Mouse (Mus musculus) neural tube, embryonic 15.5 days (tissue): ENCODE results near the gene Prss22. TPM values are rescaled to one million over a fixed set of nuclear protein-coding genes. Genes with fewer than 3 reads are reported as not detected.

ENCODE experiments used
- ATAC-seq: fragments of 200-750 bp; cut with Nextera tagmentation; 2 replicates; pipeline ENCODE4 v1.8.0; 2017; ENCODE audit warnings: mild to moderate bottlenecking, moderate TSS enrichment, moderate library complexity; ENCODE audit not compliant: low FRiP score
- H3K27ac ChIP-seq: fragments of 300-500 bp; sonication (generic); replicated peaks from 2 replicates; pipeline ENCODE4 v1.5.1; 2015; ENCODE audit warnings: mild to moderate bottlenecking, inconsistent platforms
- H3K27me3 ChIP-seq: fragments of 300-500 bp; sonication (generic); replicated peaks from 2 replicates; pipeline ENCODE4 v1.6.1; 2015; ENCODE audit warnings: inconsistent platforms
- H3K36me3 ChIP-seq: fragments of 300-500 bp; sonication (generic); 2 replicates; pipeline ENCODE4 v1.6.1; 2015; ENCODE audit warnings: inconsistent platforms
- H3K4me1 ChIP-seq: fragments of 300-500 bp; sonication (generic); 2 replicates; pipeline ENCODE4 v1.6.1; 2015; ENCODE audit warnings: inconsistent platforms
- H3K4me2 ChIP-seq: fragments of 300-500 bp; sonication (generic); 2 replicates; pipeline ENCODE4 v1.6.1; 2015; ENCODE audit warnings: inconsistent platforms, mild to moderate bottlenecking, moderate library complexity
- H3K4me3 ChIP-seq: fragments of 300-500 bp; sonication (generic); replicated peaks from 2 replicates; pipeline ENCODE4 v1.5.1; 2015; ENCODE audit warnings: mild to moderate bottlenecking, inconsistent platforms
- H3K9ac ChIP-seq: fragments of 300-500 bp; sonication (generic); replicated peaks from 2 replicates; pipeline ENCODE4 v1.6.1; 2015; ENCODE audit warnings: mild to moderate bottlenecking, inconsistent platforms
- H3K9me3 ChIP-seq: fragments of 300-500 bp; sonication (generic); replicated peaks from 2 replicates; pipeline ENCODE4 v1.6.1; 2016; ENCODE audit warnings: inconsistent platforms
- WGBS: fragments of 180-500 bp; shearing (Covaris S2); methylation state at CpG from one replicate; pipeline ENCODE4 v1.1.7; 2015; ENCODE audit warnings: mixed read lengths; 5-methylcytosine and 5-hydroxymethylcytosine counted together
- polyA plus RNA-seq: library from polyadenylated mRNA; unstranded; fragments of >200 nt; fragmentation: Nextera tagmentation; extraction: Ambion mirVana; gene quantifications from 2 replicates; pipeline ENCODE4 v1.2.1, GENCODE M21; 2015

Gene Prss22
- not detected in 2 replicates for polyA plus RNA-seq

DNA sequence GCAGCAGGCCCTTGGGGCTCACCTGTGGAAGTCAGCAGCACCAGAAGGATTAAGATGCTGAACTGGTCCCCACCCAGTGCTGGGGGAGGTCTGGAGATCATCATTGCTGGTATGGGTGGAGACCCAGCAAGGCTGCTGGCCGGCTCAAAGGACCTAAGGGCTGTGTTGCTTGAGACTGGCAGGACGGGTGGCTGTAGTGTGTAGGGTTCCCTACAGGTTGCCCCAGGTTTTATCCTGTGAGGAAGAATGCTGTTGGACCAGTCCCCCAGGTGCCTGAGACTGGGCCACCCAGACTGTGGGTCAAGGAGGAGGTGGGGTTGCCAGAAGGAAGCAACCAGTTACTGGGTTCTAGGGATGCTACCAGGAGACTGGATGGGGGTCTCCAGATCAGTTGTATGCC is at the start of gene Prss22:
TSS of gene Prss22 (minus strand) at position 200 of the 400 bp plus-strand sequence.
- Histone ChIP-seq H3K9me3 (no peaks in the 10 kb centered on the region), H3K27ac (no peak within 1 kb of the TSS), H3K4me2 (no peak within 1 kb of the TSS), H3K36me3 (no peaks in the 10 kb centered on the region), H3K4me3 (no peak within 1 kb of the TSS), H3K4me1 (peaks cover 10% of the 10 kb centered on the region), H3K27me3 (0 out of 2 replicates have a peak, but pooled peaks cover 3% of the 10 kb centered on the region), H3K9ac (no peak within 1 kb of the TSS)
- no peak for ATAC-seq
- WGBS: 67% methylated on average over 2 of the region's 2 CpGs

DNA sequence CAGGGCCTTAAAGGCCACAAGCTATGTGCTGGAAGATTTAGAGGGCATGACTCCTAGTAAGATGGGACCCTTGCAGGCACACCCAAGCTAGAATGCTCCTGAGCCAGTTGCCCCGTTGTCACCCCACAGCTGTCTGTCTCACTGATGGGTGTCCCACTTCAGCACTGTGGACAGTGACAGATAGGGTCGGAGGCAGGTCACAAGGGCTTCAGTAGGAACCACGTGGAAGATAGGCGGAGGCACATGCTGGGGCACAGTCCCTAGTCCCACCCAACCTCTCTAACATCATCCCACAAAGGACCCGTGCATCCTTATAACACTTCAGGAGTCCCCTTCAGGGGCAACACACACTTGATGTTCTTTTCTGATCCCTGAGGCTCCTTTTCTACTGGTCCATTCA is 48.1 kb upstream of the Prss22 start:
- H3K4me2 ChIP-seq: no peak overlapping the region
- no peak overlapping the region for H3K27ac ChIP-seq
- H3K4me3 ChIP-seq: no peak overlapping the region
- H3K27me3 ChIP-seq: no peaks in the 10 kb centered on the region
- WGBS: 56% methylated on average over 5 of the region's 5 CpGs
- no peak for ATAC-seq
- peaks cover 39% of the 10 kb centered on the region for H3K36me3 ChIP-seq
- H3K4me1 ChIP-seq: no peaks in the 10 kb centered on the region
- no peaks in the 10 kb centered on the region for H3K9me3 ChIP-seq
- no peak overlapping the region for H3K9ac ChIP-seq

DNA sequence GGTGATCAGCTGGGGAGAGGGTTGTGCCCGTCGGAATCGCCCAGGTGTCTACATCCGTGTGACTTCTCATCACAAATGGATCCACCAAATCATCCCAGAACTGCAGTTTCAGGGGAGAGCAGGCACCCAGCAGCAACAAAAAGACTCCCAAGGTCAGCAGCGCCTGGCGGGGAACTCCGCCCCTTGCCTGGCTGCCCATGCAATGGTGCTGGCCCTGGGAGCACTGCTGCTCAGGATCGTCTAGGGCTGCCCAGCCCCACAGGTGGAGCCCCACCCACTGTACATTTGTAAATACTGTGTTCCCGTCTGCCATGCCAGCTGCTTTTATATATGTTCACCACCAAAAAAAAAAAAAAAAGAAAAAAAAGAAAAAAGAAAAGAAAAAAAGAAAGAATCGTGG is 47.7 kb upstream of the Prss22 start:
- no peak overlapping the region for H3K4me3 ChIP-seq
- H3K4me2 ChIP-seq: no peak overlapping the region
- no peak overlapping the region for H3K9ac ChIP-seq
- no peaks in the 10 kb centered on the region for H3K27me3 ChIP-seq
- H3K27ac ChIP-seq: no peak overlapping the region
- no peak for ATAC-seq
- WGBS: 80% methylated on average over 10 of the region's 10 CpGs
- no peaks in the 10 kb centered on the region for H3K9me3 ChIP-seq
- H3K4me1 ChIP-seq: no peaks in the 10 kb centered on the region
- peaks cover 35% of the 10 kb centered on the region for H3K36me3 ChIP-seq

DNA sequence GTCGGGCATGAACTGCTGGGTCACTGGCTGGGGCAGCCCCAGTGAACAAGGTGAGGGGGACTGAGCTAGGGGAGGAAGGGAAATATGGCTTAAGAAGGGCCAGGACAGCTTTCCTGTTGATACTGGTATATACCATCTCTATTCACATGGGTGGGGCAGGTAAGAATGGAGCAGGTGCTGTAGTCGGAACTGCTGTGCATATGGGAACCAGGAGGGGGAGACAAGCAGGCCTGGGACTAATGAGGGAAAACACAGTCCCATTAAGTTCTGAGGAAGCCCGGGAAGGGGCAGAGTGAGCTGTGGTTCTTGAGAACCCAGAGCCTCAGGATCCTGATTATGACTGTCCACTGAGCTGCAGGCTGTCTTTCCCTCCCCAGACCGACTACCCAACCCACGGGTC is 46.6 kb upstream of the Prss22 start:
- Histone ChIP-seq H3K9me3 (no peaks in the 10 kb centered on the region), H3K9ac (no peak overlapping the region), H3K36me3 (peaks cover 29% of the 10 kb centered on the region), H3K4me2 (no peak overlapping the region), H3K4me3 (no peak overlapping the region), H3K27ac (no peak overlapping the region), H3K4me1 (no peaks in the 10 kb centered on the region), H3K27me3 (no peaks in the 10 kb centered on the region)
- ATAC-seq: no peak
- WGBS: 64% methylated on average over 5 of the region's 5 CpGs

DNA sequence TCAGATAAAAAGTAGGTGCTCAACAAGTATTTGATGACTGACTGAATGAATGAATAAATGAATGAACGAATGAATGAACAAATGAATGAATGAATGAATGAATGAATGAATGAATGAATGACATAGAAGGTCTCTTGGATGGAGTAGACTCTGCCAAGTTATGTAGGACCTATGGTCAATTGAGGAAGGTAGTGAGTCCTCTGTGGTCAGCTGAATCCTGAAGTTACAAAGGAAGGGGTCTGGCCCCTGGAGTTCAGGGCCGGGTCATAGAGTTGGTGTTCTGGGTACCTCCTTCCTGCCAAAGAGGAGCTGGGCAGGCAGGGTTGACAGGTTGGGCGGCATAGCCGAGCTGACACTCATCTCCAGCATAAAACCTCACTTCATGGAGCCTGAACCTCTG is 39.9 kb upstream of the Prss22 start, which contains the start of gene Prss27:
TSS of gene Prss27 (plus strand) at position 301 of the 400 bp plus-strand sequence.
- Histone ChIP-seq H3K4me2 (no peak within 1 kb of the TSS), H3K27ac (no peak within 1 kb of the TSS), H3K36me3 (no peaks in the 10 kb centered on the region), H3K9ac (no peak within 1 kb of the TSS), H3K9me3 (no peaks in the 10 kb centered on the region), H3K4me1 (no peaks in the 10 kb centered on the region), H3K4me3 (no peak within 1 kb of the TSS), H3K27me3 (no peaks in the 10 kb centered on the region)
- ATAC-seq: no peak
- 70% methylated on average over 4 of the region's 4 CpGs for WGBS

DNA sequence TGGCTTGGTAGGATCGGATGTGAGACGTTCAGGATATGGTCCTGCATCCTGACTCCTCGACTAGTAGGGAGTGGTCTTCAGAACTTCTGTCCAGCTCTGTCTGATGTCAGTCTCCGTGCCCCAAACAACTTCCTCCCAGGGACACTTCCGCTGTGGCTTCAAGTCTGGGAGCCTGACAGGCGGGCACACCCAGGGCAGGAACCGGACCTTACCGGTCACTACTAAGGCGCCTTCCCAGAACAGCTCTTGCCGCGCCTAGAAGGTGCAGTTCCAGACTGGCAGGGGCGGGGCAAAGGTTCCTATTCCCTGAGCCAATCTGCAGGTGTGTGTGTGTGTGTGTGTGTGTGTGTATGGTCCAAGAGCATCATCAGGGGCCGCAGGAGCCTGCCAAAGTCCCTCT is 39.5 kb upstream of the Prss22 start:
- Histone ChIP-seq H3K9ac (no peak overlapping the region), H3K4me1 (no peaks in the 10 kb centered on the region), H3K4me2 (no peak overlapping the region), H3K9me3 (no peaks in the 10 kb centered on the region), H3K27ac (no peak overlapping the region), H3K36me3 (no peaks in the 10 kb centered on the region), H3K27me3 (no peaks in the 10 kb centered on the region), H3K4me3 (no peak overlapping the region)
- ATAC-seq: no peak
- 85% methylated on average over 13 of the region's 13 CpGs for WGBS

DNA sequence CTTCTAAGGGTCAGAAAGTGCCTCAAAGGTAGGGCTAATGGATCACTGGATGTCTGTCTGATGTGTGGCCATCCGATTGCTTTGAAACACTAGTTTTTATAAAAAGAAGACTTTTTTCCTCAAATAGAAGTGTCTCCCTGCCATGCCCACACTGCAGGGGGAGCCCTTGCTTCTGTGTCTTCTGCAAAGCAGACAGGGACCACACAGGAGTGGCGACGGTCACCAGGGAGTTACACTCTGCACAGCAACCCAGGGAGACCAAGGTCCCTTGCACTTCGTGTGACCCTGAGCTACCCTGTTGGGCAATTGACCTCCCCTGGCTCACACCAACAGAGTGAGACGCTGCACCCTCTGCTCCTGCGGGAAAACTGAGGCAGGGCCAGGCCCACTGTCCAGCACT is 39.1 kb upstream of the Prss22 start:
- H3K27me3 ChIP-seq: no peaks in the 10 kb centered on the region
- H3K36me3 ChIP-seq: no peaks in the 10 kb centered on the region
- 78% methylated on average over 6 of the region's 6 CpGs for WGBS
- H3K4me2 ChIP-seq: no peak overlapping the region
- ATAC-seq: no peak
- no peaks in the 10 kb centered on the region for H3K9me3 ChIP-seq
- H3K27ac ChIP-seq: no peak overlapping the region
- no peak overlapping the region for H3K9ac ChIP-seq
- H3K4me3 ChIP-seq: no peak overlapping the region
- no peaks in the 10 kb centered on the region for H3K4me1 ChIP-seq

DNA sequence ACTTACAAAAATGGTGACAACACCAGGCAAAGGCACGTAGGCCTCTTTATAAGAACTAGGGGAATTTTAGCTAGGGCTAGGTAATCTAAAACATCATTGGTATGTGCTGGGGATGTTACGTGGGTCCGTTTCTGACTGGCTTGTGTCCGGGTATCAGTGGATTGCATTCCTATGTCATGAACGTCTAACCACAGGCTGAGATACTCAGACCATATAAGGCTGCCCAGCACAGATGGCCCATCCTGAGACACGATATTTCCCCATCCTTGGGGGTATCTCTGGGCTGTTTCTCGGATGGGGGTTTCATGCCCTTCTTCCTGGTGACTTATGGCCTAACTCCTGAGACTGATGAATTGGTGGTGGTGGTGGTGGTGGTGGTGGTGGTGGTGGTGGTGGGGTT is 37.2 kb upstream of the Prss22 start:
- no peaks in the 10 kb centered on the region for H3K9me3 ChIP-seq
- no peaks in the 10 kb centered on the region for H3K4me1 ChIP-seq
- no peak overlapping the region for H3K27ac ChIP-seq
- H3K36me3 ChIP-seq: no peaks in the 10 kb centered on the region
- no peak overlapping the region for H3K4me2 ChIP-seq
- 85% methylated on average over 7 of the region's 7 CpGs for WGBS
- no peak overlapping the region for H3K9ac ChIP-seq
- ATAC-seq: no peak
- H3K27me3 ChIP-seq: no peaks in the 10 kb centered on the region
- H3K4me3 ChIP-seq: no peak overlapping the region

DNA sequence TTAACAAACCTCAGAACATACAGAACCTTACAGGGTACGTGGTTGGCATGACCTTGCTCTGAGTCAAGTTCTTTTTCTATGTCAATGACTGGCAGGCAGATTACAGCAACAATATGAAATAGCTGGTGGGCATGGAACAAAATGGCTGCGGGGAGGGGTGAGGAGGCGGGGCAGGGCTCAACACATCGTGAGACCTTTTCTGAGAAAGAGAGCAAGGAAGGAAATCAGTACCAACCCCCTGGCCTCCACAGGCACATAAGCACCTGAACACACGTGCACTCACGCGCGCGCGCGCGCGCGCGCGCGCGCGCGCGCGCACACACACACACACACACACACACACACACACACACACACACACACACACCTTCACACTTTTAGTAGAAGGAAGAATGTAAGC is 32.7 kb upstream of the Prss22 start:
- Histone ChIP-seq H3K4me3 (no peak overlapping the region), H3K9ac (no peak overlapping the region), H3K27ac (no peak overlapping the region), H3K36me3 (no peaks in the 10 kb centered on the region), H3K9me3 (no peaks in the 10 kb centered on the region), H3K4me2 (no peak overlapping the region), H3K4me1 (no peaks in the 10 kb centered on the region), H3K27me3 (0 out of 2 replicates have a peak, but pooled peaks cover 3% of the 10 kb centered on the region)
- ATAC-seq: no peak
- WGBS: 89% methylated on average over 13 of the region's 22 CpGs

DNA sequence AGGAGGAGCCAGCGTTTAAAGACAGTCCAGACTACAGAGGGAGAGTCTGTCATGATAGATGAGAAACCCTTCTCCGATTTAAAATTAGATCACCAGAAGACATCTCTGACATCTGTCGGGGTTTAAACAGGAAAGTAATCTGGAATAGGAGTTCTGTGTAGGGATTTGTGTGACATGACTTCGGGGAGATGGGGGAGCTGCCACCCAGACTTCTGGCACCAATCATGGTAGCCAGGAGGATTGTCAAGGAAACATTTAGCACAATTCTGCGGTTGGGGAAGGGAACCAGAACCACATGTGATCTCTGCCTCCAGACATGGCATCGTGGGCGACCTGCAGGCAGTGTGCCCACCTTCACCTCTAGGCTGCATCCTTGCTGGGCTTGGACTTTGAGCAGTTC is 31.6 kb upstream of the Prss22 start:
- Histone ChIP-seq H3K4me1 (no peaks in the 10 kb centered on the region), H3K9ac (no peak overlapping the region), H3K36me3 (no peaks in the 10 kb centered on the region), H3K27ac (no peak overlapping the region), H3K4me2 (no peak overlapping the region), H3K27me3 (0 out of 2 replicates have a peak, but pooled peaks cover 3% of the 10 kb centered on the region), H3K4me3 (no peak overlapping the region), H3K9me3 (no peaks in the 10 kb centered on the region)
- 86% methylated on average over 7 of the region's 7 CpGs for WGBS
- no peak for ATAC-seq

DNA sequence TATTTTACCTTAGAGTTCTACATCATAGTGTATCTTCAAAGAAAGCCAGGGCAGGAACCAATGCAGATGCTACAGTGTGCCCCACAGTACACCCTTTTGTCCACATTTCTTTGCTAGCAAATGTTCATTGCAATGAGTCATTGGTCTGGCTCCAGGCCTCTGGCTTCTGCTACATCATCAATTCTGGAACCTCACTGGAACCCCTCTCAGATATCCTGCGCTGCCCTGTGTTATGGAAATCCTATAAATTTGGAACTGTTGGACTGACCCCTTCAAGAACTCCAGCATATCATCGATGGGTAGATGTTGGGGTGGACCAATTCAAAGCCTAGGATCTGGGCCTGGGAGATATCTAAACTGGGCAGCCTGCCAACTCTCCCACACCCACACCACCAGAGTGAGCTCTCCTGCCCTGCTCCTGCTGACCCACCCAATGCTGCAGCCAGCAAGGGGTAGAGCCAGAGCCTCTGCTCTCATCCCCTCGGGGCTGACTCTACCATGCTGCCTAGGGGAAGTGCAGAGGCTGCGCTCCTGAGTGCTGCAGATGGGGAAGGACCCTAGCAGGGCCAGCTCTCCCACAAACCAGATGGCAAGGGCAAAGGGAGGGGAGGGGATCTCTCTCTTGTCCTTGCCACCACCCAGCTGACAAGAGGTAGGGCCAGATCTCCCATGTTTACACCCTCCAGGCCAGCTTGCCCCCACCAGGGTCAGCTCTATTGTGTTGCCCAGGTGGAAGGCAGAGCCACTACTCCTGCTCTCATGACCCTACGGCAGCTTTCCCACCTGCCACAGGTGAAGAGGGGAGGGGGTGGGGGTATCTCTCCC is 23.7 kb upstream of the Prss22 start:
- Histone ChIP-seq H3K9ac (no peak overlapping the region), H3K4me2 (no peak overlapping the region), H3K9me3 (no peaks in the 10 kb centered on the region), H3K4me1 (no peaks in the 10 kb centered on the region), H3K36me3 (no peaks in the 10 kb centered on the region), H3K4me3 (no peak overlapping the region), H3K27ac (no peak overlapping the region), H3K27me3 (0 out of 2 replicates have a peak, but pooled peaks cover 2% of the 10 kb centered on the region)
- ATAC-seq: no peak
- 80% methylated on average over 5 of the region's 5 CpGs for WGBS

DNA sequence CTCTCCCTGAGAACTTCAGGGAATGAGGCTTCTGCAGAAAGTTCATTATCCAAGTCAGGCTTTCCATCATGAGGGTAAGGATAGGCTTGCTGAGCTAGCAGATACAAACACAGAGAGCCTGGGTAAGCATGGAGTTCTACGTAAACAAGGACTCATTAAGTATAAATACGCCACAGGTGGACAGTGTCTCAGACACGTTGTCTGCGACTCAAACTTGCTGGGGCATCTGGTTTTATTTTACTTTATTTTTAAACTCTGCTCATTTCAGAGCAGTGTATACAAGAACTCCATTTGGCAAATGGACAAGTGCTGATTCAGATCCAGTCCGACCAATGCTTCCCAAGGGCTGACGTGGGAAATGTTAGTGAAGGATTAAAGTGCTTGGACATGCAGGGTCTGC is 22.8 kb upstream of the Prss22 start:
- no peak overlapping the region for H3K9ac ChIP-seq
- no peaks in the 10 kb centered on the region for H3K9me3 ChIP-seq
- H3K4me2 ChIP-seq: no peak overlapping the region
- no peak for ATAC-seq
- 0 out of 2 replicates have a peak, but pooled peaks cover 2% of the 10 kb centered on the region for H3K27me3 ChIP-seq
- H3K4me3 ChIP-seq: no peak overlapping the region
- H3K4me1 ChIP-seq: no peaks in the 10 kb centered on the region
- H3K36me3 ChIP-seq: no peaks in the 10 kb centered on the region
- WGBS: 85% methylated on average over 6 of the region's 6 CpGs
- no peak overlapping the region for H3K27ac ChIP-seq
